Mouse (Mus musculus): ENCODE data around the gene Kcnk1. TPM values are rescaled to one million over a fixed set of nuclear protein-coding genes. Genes with fewer than 3 reads are reported as not detected.

Kcnk1 gene
- not detected in 2 replicates for total RNA-seq (2015; ENCODE audit: low replicate concordance)
- not detected in 2 replicates for total RNA-seq (2017; ENCODE audit: low replicate concordance)

DNA sequence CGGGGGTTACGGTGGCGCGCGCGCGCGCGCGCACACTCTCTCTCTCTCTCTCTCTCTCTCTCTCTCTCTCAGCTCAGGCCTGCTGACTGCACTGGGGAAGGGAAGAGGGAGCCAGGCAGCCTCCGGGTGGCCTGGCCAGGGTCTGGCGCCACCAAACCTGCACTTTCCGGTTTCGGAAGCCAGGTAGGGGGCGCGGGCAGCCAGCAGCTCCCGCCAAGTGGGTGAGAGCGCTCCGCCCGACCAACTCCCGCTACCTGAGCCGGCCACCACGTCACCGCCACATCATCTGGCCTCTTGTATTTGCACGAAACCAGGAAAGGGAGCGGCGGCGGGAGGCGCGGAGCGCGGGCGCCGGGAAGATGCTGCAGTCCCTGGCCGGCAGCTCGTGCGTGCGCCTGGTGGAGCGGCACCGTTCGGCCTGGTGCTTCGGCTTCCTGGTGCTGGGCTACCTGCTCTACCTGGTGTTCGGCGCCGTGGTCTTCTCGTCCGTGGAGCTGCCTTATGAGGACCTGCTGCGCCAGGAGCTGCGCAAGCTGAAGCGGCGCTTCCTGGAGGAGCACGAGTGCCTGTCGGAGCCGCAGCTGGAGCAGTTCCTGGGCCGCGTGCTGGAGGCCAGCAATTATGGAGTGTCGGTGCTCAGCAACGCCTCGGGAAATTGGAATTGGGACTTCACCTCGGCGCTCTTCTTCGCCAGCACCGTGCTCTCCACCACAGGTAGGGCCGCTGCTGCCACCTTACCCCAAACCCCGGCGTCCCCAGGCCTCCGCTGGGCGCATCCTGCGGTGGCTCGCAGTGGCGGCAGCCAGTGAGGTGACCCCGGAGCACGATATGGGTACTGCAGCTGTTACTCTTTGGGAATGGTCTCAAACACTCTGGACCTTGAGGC, at the start of gene Kcnk1:
Kcnk1 (plus strand) TSS at position 70 of the 886 bp plus-strand sequence.
- ATAC-seq (replicated peaks; ENCODE audit: low FRiP score, poor library complexity, severe bottlenecking): no peak

DNA sequence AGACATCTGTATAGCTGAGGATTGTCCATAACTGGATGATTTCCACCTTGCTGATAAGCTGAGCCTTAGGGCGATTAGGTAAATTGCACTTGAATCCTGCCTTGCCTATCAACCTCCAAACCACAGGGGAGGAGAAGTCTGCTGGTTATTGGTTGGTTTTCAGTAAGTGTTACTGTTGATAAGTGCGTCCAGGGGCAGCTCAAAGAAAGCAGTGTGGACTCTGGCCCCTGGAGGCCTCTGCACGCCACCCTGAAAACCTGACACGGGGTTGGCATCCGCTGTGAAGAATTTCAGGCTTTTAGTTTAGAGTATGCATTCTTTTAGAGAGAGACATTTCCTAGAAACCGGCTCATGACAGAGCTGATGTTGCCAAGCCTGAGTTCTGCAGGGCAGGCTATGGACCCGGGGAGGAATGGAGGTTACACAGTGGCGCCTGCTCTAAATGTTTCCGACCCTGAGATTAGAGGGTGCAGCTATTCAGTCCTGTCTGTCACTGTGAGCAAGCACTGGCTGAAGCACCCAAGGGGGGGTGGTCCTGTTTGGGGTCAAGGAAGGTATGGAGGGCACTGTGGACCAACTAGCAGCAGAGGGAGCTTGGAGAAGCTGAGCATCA, 46.2 kb upstream of the Kcnk1 start:
- ATAC-seq (replicated peaks; ENCODE audit: low FRiP score, poor library complexity, severe bottlenecking): no peak

DNA sequence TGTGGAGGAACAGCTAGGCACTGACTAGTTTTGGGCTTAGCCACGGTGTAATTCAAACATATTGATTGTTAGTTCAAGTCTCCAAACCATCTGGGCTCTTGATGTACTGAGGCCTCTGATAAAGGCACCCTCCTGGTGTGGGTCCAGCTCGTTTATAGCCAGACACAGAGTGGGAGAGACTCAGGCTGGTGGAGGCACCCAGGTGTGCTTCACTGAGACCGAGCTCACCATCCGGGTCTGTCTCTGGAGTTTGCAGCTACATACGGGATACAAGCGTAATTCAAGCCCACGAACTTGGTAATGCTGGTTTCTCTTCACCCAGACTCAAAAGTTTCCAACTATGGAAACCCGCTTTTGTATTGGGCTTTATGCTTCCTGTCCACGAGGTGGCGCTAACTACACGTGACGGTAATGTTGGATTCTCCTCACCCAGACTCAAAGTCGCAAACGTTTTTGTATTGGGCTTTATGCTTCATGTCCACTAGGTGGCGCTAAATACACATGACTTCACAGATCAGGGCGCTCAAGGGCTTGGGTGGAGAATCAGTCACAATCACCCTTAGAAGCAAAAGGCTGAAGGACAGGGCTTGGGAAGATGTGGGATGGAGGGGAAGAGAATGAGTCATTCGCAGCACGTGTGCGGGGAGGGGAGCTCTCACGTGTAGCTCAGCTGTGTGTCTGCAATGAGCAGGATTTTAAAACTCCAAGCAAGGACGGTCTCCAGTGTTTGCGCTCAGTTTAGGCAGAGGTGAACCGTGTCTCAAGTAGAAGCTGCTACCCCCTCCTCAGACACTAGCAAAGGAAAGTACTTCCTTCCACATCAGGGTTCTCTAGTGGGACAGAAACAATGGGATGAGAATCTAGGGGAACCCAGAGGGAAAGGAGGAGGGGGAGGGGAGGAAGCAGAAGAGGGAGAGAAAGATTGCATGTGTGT, 44.7 kb upstream of the Kcnk1 start:
- ATAC-seq (replicated peaks; ENCODE audit: low FRiP score, poor library complexity, severe bottlenecking): peak; percentile 76

DNA sequence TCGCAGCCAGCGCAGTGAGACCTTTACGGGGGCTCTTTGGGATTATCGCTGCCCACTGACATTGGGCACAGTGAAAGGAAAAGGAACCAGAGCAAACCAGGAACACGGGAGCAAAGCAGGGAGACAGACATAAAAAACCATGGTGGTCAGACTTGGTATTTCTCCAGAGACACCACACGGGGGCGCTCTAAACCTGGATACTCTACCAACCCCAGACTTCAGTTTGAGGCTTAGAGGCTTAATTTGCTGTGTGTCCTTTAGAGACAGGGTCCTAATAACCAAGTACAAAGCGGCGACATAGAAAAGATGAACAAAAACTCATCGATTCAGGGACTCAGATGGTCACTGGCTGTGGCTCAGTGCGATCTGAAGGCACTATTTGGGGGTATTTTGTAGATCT, 39.3 kb upstream of the Kcnk1 start:
- no peak for ATAC-seq (replicated peaks; ENCODE audit: low FRiP score, poor library complexity, severe bottlenecking)

DNA sequence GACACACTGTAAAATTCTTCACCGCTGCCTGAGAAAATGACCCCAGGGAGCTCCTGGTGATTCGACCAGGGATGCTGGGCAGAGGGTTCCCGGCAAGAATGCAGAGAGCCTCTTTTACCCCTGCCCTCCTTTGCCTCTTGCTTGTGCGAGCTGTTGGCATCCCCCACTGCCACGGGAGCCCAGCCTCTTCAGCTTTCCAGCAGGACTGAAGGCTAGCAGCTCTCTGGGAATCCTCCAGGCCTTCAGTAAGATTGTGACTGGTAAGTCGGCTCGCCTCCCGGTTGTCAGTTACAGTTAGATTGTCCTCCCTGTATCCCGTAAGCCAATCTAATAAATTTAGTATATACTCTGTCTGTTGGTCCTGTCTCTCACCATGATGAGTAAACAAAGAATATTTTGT, 38.2 kb upstream of the Kcnk1 start:
- ATAC-seq (replicated peaks; ENCODE audit: low FRiP score, poor library complexity, severe bottlenecking): no peak

DNA sequence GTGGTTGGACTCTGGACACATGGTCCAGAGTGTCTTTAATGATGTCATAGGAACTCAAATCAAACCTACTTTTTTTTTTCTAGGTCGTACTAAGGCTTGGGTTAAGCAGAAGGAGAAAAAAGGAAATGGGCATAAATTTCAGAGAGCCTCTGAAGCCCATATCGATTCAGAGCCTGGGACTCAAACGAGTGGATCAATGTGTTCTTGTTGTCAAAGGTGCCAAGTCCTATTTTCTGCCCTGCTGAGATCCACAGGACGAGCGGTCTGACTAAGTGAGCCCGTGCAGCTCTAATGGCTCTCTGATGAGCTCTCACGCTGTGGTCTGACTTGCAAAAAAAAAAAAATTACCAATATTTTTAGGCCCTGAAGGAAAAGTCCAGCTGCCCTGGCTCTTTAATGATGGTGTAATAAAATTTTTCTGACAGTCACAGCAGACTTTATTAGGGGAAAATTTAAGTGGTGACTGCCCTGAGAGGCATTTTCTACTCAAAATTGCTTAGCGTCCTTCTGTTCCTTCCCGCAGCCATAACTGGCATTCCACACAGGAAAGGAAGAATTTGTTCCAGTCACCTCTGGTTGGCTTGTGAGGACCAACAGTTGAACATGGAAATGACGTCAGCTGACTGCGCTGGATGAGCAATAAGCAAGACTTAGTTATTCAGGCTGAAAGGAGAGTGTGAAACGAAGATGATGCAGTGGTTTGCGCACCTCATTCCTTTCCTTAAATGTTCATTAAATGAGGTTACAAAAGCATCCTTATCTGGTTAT, 37.6 kb upstream of the Kcnk1 start:
- ATAC-seq (replicated peaks; ENCODE audit: low FRiP score, poor library complexity, severe bottlenecking): no peak

DNA sequence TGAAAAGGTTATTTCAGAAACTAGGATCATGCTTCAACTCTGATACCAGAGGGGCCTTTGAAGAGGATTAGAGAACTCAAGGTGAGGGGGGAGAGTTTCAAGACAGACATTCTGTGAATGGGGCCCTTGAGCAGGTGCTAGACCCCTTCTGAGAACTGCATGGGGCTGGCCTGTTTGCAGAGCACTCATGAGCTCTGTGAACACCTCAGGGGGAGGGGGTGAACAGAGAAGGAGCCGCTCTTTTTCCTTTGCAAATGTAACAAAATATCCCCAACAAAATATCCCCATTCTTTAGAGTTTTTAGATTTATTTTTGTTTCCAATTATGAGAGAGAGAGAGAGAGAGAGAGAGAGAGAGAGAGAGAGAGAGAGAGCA, 37.0 kb upstream of the Kcnk1 start:
- ATAC-seq (replicated peaks; ENCODE audit: low FRiP score, poor library complexity, severe bottlenecking): no peak

DNA sequence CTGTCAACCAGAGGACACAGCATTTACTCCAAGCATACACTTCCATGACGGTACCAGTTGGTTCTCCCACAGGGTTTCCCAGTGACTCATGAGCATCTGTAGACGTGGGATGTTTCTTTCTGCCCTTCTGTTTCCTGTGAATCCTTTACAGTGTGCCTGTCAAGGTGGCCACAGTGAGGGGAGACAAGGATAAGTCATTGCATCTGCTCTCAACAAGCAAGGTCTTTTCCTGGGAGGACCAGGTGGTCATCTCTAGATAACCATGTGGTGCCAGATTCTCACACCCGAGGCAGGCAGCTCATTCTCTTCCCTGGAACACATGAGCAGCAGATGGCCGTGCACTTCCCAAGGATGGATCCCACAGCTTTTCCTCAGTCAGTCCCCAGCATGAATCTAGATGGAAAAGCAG, 35.6 kb upstream of the Kcnk1 start:
- ATAC-seq (replicated peaks; ENCODE audit: low FRiP score, poor library complexity, severe bottlenecking): no peak

DNA sequence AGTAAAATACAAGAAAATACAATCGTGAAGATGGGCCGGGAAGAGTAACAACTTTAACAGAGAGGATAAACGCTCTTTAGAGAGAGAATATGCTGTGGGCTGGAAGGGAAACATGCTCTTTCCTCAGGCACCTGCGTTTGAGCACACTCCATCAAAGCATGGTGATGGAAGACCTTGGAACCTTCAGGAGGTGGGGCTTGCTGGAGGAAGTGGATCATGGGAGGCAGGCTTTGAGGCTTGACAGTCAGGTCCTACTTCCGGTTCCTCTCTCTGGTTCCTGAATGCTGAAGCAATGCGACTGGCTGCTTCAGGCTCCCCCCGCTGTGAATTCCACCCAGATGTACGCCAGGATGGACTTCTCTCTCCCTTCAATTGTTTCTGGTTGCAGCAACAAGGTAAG, 34.9 kb upstream of the Kcnk1 start:
- no peak for ATAC-seq (replicated peaks; ENCODE audit: low FRiP score, poor library complexity, severe bottlenecking)

DNA sequence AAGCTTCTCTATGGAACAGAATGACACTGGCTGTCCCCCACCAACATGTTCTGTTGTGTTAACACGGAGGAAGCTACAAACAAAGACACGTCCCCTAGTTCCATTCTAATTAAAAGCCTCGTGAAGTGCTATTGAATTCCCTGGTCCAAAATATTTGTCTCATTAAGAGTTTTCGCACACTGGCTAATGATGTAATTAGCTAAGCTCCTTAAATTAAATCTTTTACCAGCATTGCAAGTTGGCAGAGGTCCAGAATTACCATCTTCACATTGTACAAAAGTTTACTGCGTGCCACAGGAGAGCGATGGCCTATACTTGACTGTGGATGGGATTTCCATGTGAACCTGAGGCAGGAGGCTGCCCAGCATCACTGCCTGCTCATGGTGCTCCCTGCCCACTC, 33.2 kb upstream of the Kcnk1 start:
- no peak for ATAC-seq (replicated peaks; ENCODE audit: low FRiP score, poor library complexity, severe bottlenecking)

DNA sequence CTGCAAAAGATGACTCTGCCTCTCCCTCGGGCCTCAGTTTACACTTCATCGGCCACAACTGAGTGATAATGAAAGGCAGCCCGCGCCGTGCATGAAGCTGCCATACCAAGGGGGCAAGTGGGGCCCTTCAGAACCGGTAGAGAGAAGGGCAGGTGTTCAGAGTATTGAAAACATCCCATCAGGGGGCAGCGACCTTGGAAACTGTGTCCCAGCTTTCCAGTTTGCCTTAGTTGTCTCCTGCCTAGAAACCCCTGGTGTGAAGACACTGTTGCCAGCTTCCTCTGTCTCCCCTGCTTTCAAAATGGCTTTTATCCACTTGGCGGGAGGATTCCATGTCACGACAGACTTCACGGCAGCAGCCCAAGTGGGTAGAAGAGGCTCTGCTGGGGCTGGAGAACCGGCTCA, 31.2 kb upstream of the Kcnk1 start:
- no peak for ATAC-seq (replicated peaks; ENCODE audit: low FRiP score, poor library complexity, severe bottlenecking)

DNA sequence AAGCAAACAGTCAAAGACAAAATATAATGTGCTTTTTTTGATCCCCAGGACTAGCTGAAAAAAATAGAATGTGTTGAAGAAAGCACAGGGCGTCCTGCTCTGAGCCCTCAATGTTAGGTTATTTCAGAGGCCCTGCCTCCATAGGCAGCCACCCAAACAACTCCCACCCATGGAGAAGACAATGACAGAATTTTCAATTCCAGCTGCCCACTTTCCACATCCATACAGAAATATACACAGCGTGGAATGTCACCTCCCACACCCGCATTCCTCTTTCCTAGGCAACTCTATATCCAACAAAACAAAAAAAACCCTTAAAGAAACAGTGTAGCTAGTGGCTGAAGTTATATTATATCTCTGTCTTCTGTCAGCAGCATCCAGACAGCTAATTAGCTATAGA, 23.6 kb upstream of the Kcnk1 start:
- no peak for ATAC-seq (replicated peaks; ENCODE audit: low FRiP score, poor library complexity, severe bottlenecking)

DNA sequence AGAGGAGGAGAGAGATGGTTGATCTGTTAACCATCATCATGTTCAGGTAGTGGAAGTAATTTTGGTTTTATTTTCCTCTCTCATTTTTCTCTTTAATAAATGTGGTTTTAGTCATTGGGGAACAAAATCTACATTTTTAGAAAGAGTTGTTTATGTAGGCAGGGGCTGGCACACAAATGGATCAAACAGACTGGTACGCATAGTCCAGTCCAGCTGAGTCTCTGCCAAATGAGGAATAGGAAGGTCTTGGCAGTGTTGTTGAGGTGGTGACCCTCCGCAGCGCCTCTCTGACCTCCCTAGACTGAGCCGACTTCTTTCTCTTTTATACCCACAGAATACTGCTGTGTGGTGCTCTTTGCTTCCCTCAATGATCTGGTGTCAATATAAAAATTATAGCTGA, 19.0 kb upstream of the Kcnk1 start:
- no peak for ATAC-seq (replicated peaks; ENCODE audit: low FRiP score, poor library complexity, severe bottlenecking)

DNA sequence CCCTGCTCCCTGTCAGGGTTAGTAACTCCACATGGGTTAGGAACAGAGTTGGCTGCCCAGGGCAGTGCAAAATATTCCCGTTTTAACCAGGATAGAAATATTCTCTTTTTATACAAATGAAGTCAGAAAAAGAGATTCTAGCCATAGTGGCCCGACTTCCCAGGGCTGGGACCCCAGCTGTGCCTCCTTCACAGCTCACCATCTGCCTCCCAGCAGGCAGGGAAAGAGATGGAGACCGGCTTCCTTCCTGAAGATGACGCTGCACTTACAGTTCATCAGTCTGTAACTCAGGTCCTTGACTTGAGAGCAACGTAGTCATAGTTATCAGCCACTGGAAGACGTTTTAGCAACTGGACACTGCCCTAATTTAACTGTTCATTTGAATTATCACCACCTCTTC, 14.1 kb upstream of the Kcnk1 start:
- ATAC-seq (replicated peaks; ENCODE audit: low FRiP score, poor library complexity, severe bottlenecking): no peak

DNA sequence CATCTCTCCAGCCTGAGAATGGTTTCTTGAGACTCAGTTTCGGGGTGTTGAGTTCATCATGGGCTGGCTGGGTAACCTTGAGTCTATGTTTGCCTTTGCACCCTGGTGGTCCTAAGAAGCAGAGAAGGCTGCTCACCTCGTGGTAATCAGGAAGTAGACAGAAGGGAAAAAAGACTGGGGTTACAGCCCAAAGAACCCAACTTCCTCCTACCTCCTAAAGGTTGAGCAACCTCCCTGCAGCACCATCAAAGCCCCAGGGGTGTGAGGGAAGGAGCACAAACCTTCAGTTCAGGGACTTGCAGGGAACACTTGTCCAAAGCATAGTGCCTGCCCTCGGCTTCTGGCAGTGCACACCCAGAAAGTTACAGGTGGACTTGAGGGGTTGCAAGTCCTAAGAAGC, 11.5 kb upstream of the Kcnk1 start:
- ATAC-seq (replicated peaks; ENCODE audit: low FRiP score, poor library complexity, severe bottlenecking): no peak

DNA sequence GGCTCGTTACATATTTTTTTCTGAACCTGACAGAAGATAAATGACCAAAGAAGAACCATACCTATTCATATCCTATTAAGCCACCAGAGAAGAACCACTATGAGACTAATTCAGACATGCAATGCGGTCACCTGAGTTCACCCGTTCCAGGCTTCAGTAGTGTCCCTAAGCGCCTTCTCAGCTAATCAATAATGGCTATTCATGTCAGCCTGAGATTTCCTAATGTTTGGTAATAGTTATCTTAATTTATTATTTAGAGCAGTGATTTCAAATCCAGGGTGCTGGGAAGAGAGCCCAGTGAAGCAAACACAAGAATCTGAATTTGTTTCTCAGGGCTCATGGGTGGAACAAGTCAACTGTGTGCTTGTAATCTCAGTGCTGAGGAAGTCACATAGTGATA, 10.8 kb upstream of the Kcnk1 start:
- no peak for ATAC-seq (replicated peaks; ENCODE audit: low FRiP score, poor library complexity, severe bottlenecking)

DNA sequence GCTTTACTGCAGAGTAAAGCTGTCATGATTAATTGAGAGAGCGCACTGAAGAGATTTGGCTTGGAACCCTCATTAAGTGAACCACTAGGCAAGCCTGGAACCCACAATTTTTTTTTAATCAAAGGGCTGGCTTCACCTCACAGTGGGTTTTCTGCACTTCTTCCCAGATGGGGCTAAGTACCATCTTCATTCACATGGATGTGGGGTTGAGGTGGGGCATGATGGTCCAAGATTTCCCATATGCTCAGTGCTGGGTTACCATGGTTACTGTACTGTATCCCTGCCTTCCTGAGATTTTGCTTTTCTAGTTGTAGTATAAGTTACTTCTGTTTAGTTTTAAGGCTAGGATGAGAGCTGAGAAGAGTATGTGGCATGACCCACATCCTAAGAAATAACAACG, 9.6 kb upstream of the Kcnk1 start:
- ATAC-seq (replicated peaks; ENCODE audit: low FRiP score, poor library complexity, severe bottlenecking): no peak

DNA sequence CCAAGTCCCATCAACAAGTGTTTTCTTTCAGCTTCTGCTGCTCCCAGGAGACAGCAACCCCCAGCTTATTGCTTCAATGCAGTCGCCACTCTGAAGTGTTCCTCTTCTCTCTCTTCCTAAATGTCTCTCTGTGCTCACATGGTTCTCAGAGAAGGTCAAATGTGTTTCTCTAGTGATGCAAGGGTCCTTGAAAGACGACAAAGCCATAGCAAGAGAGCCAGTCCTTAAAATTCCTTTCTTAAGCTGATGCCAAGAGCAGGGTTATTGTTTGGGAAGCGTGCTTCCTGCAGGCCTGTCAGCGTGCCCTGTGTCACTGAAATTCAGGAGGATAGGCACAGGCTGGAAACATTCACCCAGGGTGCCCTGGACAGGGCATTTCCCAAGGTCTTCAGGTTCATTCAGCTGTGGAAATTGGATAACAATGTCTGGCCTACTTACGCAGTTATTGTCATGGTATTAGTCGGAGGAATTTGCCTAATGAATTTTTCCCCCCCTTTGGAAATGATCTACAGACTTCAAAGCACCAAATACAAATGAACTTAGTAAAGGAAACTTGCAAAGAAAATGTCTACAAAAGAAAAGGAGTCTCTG, 7.9 kb upstream of the Kcnk1 start:
- ATAC-seq (replicated peaks; ENCODE audit: low FRiP score, poor library complexity, severe bottlenecking): no peak

DNA sequence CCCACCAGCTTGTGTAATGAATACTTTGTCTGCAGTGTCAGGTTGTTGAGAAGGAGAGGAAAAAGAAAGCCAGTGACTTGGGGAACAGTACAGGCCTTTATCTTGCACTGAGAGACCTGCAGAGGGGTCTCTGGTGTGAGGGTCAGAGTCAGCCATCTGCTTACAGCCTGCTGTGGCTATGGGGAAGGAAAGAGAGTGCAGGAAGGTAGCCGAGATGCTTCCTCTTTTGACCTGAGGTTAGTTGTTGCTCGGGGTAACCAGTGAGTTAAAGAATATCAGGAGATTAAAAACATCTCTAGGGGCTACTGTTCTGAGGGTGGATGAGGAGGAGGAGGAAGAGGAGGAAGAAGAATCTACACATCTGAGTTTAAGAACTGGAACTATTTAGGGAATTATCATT, 7.0 kb upstream of the Kcnk1 start:
- no peak for ATAC-seq (replicated peaks; ENCODE audit: low FRiP score, poor library complexity, severe bottlenecking)

Data from erythroblast, adult 5-6 weeks (primary cell).